Mouse (Mus musculus): ENCODE measurements around the gene Synj2. TPM values are rescaled to one million over a fixed set of nuclear protein-coding genes. Genes with fewer than 3 reads are reported as not detected.

Gene Synj2
- total and polyA plus RNA-seq, 3 experiments, result 1.2 to 2.5 TPM; not detected in 1

GRCm38 (mm10) chr17:5988102-5988501 is 47.0 kb downstream of the Synj2 start:
- no peaks in the 10 kb centered on the region for H3K36me3 ChIP-seq (ENCODE audit: control insufficient read depth in 1 of 2, insufficient read depth in 2 of 2, low read length in 2 of 2)
- no peak for TF ChIP-seq ZC3H11A (IDR thresholded peaks at IDR 0.05; ENCODE audit: low read depth, low read length)
- no peak for TF ChIP-seq GATA1 (IDR thresholded peaks at IDR 0.05; ENCODE audit: low read depth, low read length)
- no peak for TF ChIP-seq TAL1 (IDR thresholded peaks at IDR 0.05; ENCODE audit: low read length)
- TF ChIP-seq MXI1 (IDR thresholded peaks at IDR 0.05; ENCODE audit: low read depth, low read length), result no peak
- TF ChIP-seq EP300 (IDR thresholded peaks at IDR 0.05; ENCODE audit: low read depth in 1 of 2, low read length in 2 of 2), result no peak
- no peak for TF ChIP-seq USF2 (IDR thresholded peaks at IDR 0.05; ENCODE audit: borderline replicate concordance in 1 of 2, insufficient read depth in 1 of 2, low read depth in 1 of 2, low read length in 2 of 2)
- no peak for TF ChIP-seq HCFC1 (IDR thresholded peaks at IDR 0.05; ENCODE audit: low read depth, low read length)
- TF ChIP-seq POLR2AphosphoS5 (IDR thresholded peaks at IDR 0.05; ENCODE audit: borderline replicate concordance, low read depth, low read length), result no peak
- TF ChIP-seq MAFK (IDR thresholded peaks at IDR 0.05; ENCODE audit: borderline replicate concordance, low read depth, low read length), result no peak
- TF ChIP-seq NELFE (IDR thresholded peaks at IDR 0.05; ENCODE audit: low read depth, low read length), result no peak
- TF ChIP-seq MYB (IDR thresholded peaks at IDR 0.05; ENCODE audit: low read depth, low read length), result no peak
- TF ChIP-seq CHD2 (IDR thresholded peaks at IDR 0.05; ENCODE audit: low read length), result no peak
- no peak for TF ChIP-seq BHLHE40 (IDR thresholded peaks at IDR 0.05; ENCODE audit: borderline replicate concordance, low read depth, low read length)
- no peak for TF ChIP-seq ZNF384 (IDR thresholded peaks at IDR 0.05; ENCODE audit: low read depth, low read length)
- TF ChIP-seq POLR2AphosphoS2 (IDR thresholded peaks at IDR 0.05; ENCODE audit: low read length), result no peak
- TF ChIP-seq CHD1 (IDR thresholded peaks at IDR 0.05; ENCODE audit: low read depth, low read length), result no peak
- no peak for TF ChIP-seq POLR2A (IDR thresholded peaks at IDR 0.05; ENCODE audit: control insufficient read depth in 1 of 2, insufficient read depth in 1 of 2, low read depth in 1 of 2, low read length in 2 of 2, poor library complexity in 1 of 2)
- TF ChIP-seq SMC3 (IDR thresholded peaks at IDR 0.05; ENCODE audit: low read depth, low read length), result no peak
- no peak overlapping the region for H3K4me3 ChIP-seq (ENCODE audit: control insufficient read depth in 1 of 2, insufficient read depth in 1 of 2, low read depth in 2 of 2, low read length in 2 of 2)
- H3K9me3 ChIP-seq (replicated peaks; ENCODE audit: insufficient read depth, low read length), result no peaks in the 10 kb centered on the region
- DNase-seq (ENCODE audit: low read depth, low spot score), result no peak
- no peaks in the 10 kb centered on the region for H3K79me2 ChIP-seq (ENCODE audit: control insufficient read depth, insufficient read depth, low read length, poor library complexity)
- no peak overlapping the region for H3K9ac ChIP-seq (ENCODE audit: control insufficient read depth, low read depth, low read length, poor library complexity, severe bottlenecking)
- H3K27me3 ChIP-seq (ENCODE audit: control insufficient read depth in 1 of 2, insufficient read depth in 2 of 2, low read length in 2 of 2), result no peaks in the 10 kb centered on the region
- H3K4me1 ChIP-seq (ENCODE audit: control insufficient read depth in 1 of 2, insufficient read depth in 2 of 2, low read length in 2 of 2), result peaks cover 2 to 7% of the 10 kb centered on the region in 2 experiments; a peak in 3 of 4 replicates
- H3K27ac ChIP-seq (ENCODE audit: control insufficient read depth, low read depth, low read length), result no peak overlapping the region

- Histone ChIP-seq H3K36me3 (ENCODE audit: control insufficient read depth in 1 of 2, insufficient read depth in 2 of 2, low read length in 2 of 2) (no peaks in the 10 kb centered on the region), H3K9ac (ENCODE audit: control insufficient read depth, low read depth, low read length, poor library complexity, severe bottlenecking) (no peak overlapping the region), H3K4me3 (ENCODE audit: control insufficient read depth in 1 of 2, insufficient read depth in 1 of 2, low read depth in 2 of 2, low read length in 2 of 2) (no peak overlapping the region), H3K79me2 (ENCODE audit: control insufficient read depth, insufficient read depth, low read length, poor library complexity) (no peaks in the 10 kb centered on the region), H3K4me1 (ENCODE audit: control insufficient read depth in 1 of 2, insufficient read depth in 2 of 2, low read length in 2 of 2) (peaks cover 5 to 7% of the 10 kb centered on the region in 2 experiments; a peak in 2 of 4 replicates), H3K9me3 (replicated peaks; ENCODE audit: insufficient read depth, low read length) (no peaks in the 10 kb centered on the region), H3K27me3 (ENCODE audit: control insufficient read depth in 1 of 2, insufficient read depth in 2 of 2, low read length in 2 of 2) (no peaks in the 10 kb centered on the region), H3K27ac (ENCODE audit: control insufficient read depth, low read depth, low read length) (peak overlapping the region; percentile 20; the same call in 1 of the 2 replicates)
- TF ChIP-seq UBTF (IDR thresholded peaks at IDR 0.05; ENCODE audit: borderline replicate concordance, insufficient read depth, low read depth, low read length) (no peak), ZMIZ1 (IDR thresholded peaks at IDR 0.05; ENCODE audit: low read depth, low read length) (no peak), USF2 (IDR thresholded peaks at IDR 0.05; ENCODE audit: borderline replicate concordance in 1 of 2, insufficient read depth in 1 of 2, low read depth in 1 of 2, low read length in 2 of 2) (no peak), MAX (IDR thresholded peaks at IDR 0.05; ENCODE audit: low read length) (no peak), KAT2A (conservative IDR thresholded peaks at IDR 0.05; ENCODE audit: low read depth, low read length) (no peak), MEF2A (IDR thresholded peaks at IDR 0.05; ENCODE audit: extremely low read depth, insufficient replicate concordance, low read depth, low read length, poor library complexity, severe bottlenecking) (no peak), ZC3H11A (IDR thresholded peaks at IDR 0.05; ENCODE audit: low read depth, low read length) (no peak), ZKSCAN1 (IDR thresholded peaks at IDR 0.05; ENCODE audit: low read depth, low read length) (no peak), ELF1 (IDR thresholded peaks at IDR 0.05; ENCODE audit: low read depth, low read length) (no peak)
- peak; percentile 38 for DNase-seq (ENCODE audit: low read depth, low spot score)
Measured at GRCm38 (mm10) chr17:5992866-5993580, 51.9 kb downstream of the Synj2 start.
